Mouse (Mus musculus) right cerebral cortex, postnatal 14 days (tissue): ENCODE measurements around the gene Chn2.

ENCODE experiments used
- DNase-seq: peaks from one replicate; pipeline ENCODE4 v3.0.0; 2022

The Chn2 gene

DNA sequence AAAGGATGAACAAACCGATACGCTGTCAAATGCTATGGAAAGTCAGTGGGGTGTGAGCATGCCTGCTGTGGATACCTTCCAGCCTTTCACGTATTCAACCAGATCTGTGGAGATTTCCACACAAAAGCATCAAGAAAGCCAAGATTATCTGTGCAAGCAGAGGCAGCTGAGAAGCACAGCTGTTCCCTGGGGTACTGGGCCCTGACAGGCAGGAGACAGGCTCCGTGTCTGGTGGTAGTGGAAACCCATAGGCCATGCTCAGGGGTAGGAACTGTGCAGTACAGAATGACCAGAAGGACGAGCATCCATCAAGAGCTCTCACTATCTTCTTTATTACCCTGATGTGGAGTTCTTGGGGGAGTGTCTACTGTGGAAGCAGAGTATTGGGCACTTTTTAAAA is 166.1 kb downstream of the Chn2 start:
- DNase-seq, result no peak

DNA sequence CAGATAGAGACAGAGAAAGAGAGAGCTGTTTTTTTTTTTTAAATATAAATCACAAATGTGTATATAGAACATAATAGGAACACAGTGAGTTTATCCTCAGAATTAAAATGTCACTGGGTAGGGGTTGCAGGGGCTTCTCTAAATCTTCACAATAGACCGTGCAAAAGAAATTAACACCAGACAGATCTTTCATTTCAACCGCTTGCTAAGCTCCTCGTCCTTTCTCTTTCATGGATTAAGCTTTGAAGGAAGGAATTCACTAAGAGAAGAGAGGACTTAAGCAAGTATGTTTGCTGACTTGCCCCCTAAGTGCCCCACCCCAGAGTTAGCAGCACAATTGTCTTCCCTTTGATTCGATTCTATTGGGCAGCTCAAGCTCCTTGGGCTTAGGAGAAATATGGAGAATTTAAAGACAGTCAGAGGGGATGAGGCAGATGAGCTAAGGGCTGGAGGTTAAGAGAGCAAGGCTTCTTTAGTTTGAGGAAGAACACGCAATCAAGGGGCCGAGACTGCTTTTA is 166.9 kb downstream of the Chn2 start:
- no peak for DNase-seq

GRCm38 (mm10) chr6:54208786-54209185 is 169.4 kb downstream of the Chn2 start:
- DNase-seq, result no peak

GRCm38 (mm10) chr6:54210971-54211370 is 171.6 kb downstream of the Chn2 start:
- DNase-seq, result no peak

GRCm38 (mm10) chr6:54211939-54212338 is 172.6 kb downstream of the Chn2 start:
- DNase-seq, result no peak

GRCm38 (mm10) chr6:54213743-54214142 is 174.4 kb downstream of the Chn2 start:
- no peak for DNase-seq

DNA sequence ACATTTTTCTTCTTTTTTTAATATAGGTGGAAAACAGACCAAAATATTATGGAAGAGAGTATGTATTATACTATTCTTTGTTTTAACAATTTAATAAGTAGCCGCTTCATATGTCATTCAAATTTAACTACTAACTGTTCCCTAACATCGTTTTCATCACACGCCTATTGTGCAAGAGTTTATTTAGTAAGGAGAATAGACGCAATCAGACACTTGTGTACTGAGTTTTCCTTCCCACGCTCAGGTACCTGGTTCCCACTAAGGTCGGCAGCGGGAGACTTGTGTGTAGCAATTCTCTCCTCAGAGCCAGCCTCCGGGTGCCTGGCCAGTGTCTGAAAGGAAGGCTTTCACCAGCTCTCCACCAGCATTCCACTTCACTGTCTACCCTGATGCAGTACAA is 176.3 kb downstream of the Chn2 start:
- DNase-seq, result no peak

DNA sequence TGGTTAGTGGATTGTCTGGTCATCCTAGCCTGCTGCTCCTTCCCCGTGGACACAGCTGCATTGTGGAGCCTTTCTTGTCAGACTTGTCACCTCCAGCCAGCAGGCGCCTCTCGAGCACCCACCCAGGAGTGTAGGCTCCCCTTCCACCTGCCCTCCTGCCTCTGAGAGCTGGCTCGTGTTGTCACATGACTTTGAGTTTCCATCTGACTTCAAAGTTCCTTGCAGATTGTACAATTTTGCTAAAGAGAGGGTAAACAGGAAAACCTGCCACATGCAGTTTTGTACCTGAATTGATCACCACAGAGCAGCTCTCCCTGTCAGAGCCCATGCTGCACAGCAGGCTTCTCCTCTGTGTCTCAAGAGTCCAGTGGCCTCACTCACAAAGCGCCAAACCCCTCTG is 177.2 kb downstream of the Chn2 start:
- no peak for DNase-seq

GRCm38 (mm10) chr6:54220124-54220523 is 180.8 kb downstream of the Chn2 start:
- no peak for DNase-seq

DNA sequence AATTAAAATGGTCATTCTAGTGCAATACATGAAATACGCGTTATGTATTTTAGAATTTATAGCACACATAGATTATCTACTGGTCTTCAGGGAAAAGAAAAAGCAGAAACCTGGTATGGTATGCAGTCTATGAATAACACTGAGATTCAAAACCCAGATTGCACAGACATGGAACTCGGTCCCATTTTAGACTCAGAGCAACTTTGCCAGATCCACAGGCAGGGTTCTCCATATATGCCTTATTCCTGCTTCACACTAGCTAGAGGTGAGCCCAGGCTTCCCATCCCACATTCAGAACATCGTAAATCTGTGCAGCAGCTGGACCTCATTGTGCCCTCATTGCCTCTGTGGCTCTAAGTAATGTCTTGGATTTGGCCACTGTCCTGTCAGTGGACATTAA is 184.2 kb downstream of the Chn2 start:
- no peak for DNase-seq

- DNase-seq, result no peak
Measured at GRCm38 (mm10) chr6:54224325-54224724, 185.0 kb downstream of the Chn2 start.

GRCm38 (mm10) chr6:54225327-54225726 is 186.0 kb downstream of the Chn2 start:
- no peak for DNase-seq

DNA sequence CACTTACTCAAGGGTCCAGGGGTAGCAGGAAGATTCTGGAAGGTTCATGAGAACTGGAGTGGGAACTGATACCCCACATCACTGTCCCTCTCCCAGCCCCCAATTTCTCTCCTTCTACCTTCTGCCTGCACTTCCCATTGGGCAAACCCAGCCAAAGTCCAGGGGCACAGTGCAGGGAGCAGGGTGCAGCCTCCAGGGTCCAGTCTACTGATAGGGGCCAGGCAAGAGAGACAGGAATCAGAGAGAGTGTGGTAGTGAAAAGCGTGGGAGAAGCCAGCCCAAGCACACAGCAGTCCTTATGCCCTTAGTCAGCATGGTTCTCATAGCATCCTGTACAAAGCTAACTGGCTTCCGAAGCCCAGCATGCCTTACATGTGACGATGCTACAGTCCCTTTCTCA is 187.7 kb downstream of the Chn2 start:
- no peak for DNase-seq

GRCm38 (mm10) chr6:54228421-54228820 is 189.1 kb downstream of the Chn2 start:
- DNase-seq, result no peak

GRCm38 (mm10) chr6:54228874-54229273 is 189.5 kb downstream of the Chn2 start:
- DNase-seq, result no peak

DNA sequence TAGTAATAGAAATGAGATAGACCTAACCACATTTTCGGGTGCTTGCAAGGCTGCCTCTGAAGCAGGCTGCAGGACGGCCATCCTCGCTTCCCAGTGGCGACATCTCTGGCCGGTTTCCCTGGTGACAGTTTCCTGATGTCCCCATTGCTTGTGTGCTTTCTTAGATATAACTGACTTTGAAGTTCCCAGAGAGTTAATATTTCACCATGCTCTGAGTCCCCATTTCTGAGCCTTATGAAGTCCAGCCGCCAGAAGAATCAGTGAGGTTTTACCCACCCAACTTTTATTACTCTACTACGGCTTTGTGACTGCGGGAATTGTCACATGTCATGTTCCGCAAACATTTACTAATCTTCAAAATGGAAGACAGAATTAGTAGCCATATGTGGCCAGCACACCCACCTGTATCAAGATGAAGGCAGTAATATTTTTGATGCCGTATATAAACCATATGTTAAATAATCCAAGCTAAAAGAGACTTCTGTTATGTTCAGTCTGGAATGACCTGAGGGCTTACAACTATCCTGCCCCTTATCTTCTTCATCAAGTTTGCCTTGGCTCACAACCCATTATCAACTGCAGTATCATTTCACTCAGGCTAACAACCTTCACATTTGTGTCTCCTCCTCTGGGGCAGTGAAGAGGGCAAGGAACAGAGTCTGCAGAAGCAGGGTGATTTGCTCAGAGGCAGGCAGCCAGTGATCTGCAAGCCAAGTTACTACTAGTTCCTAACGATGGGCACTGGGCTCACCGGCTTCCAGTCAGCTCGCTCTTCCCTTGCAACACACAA is 192.6 kb downstream of the Chn2 start:
- no peak for DNase-seq

GRCm38 (mm10) chr6:54236441-54236840 is 197.1 kb downstream of the Chn2 start:
- DNase-seq, result no peak

DNA sequence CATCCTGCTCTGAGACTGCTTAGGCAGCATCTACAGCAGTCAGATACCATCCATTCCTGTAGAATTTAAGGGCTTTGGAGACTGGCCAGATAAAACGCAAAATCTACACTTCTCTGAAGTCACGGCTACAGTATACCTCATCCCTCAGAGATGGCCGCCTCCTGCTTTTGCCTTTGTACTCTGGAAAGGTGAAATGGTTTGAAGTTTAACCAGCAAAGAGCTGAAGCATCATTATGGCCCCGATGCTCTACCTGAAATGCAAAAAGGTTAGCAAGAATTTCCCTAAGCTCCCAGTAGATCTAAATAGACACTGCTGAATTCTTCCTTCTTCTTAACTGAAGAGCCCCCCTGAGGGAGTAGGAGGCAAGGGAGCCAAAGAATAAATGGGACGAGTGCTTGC is 202.4 kb downstream of the Chn2 start:
- no peak for DNase-seq

DNA sequence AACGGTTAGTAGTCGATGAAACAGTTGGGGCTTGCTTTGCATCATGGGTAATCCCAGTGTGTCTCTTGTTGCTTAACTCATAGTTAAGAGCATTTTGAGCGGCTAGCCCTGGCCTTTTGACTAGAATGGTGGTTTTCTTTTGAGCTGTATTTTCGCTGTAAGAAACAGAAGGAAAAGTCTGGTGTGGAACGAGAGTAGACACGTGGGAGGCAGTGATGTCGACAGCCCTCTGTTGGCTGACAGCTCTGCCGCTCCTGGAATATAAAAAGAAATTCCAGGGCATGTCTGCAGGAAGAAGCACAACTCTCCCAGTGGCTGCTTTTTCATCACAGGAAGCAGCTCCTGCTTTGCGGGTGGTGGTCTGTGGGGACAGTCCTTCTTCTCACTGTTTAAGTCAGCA is 202.9 kb downstream of the Chn2 start:
- DNase-seq, result no peak

GRCm38 (mm10) chr6:54248354-54249252 is 209.2 kb downstream of the Chn2 start:
- DNase-seq, result no peak

GRCm38 (mm10) chr6:54251401-54252191 is 212.2 kb downstream of the Chn2 start:
- DNase-seq, result no peak

DNA sequence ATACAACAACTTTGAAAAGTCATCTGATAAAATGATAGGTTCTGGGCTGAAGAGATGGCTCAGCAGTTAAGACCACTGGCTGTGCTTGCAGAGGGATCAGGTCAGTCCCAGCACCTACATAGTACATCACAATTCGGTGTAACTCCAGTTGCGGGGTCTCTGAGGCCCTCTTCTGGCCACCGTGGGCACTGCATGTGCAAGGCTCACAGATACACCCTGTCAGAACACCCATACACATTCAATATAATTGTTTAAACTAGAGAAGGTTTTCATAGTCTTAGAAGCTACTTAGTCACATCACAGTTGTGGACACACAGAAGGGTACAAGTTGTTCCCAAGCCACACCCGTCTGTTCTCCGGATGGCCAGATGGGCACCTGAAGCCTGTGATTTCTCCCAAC is 213.9 kb downstream of the Chn2 start:
- peak; percentile 35 for DNase-seq

DNA sequence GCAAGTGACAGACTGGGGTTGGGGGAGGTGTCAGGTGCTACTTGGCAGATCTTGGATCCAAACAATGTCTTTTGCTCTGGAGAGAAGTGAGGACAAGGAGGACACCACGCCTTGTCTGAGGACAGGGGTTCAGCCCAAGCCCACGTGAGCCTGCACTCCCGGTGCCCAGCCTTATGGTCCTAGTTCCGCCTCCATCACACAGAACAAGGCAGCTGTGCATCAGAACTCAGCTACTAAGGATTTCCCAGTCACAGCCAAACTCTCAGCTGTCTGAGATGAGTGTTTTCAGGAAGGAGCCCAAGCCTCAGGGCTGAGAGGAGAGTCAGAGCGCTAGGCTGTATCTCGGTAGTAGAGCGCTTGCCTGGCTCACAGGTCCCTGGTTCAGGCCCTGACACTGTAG is 214.5 kb downstream of the Chn2 start:
- no peak for DNase-seq
